Mouse (Mus musculus): Measurements from ENCODE around the gene Ttf2.

DNA sequence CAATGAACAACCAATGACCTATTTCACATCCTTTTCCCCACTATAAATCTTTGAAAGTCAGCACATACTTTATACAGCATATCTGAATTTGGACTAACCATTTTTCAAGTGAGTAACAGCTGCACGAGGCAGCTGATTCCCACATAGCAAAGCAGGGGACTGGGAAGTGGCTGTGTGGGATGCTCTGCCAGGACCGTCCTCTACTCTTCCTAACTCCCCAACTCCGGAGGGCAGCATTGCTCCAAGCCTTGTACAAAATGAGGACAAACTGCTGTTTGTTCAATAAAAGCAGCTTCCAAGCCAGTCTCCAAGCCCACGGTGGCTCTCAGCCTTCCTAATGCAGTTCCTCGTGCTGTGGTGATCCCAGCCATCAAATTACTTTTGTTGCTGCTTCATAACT, 58.8 kb downstream of the Ttf2 start:
- TF ChIP-seq CTCF (IDR thresholded peaks at IDR 0.05), result no peak
- TF ChIP-seq EP300 (IDR thresholded peaks at IDR 0.05), result no peak
